Mouse (Mus musculus) kidney, adult 2 months (tissue): ENCODE measurements at regions not wholly inside any gene's neighbourhood (a gene's known extent, or its start where the extent isn't known, plus 50 kb on each side); places are given as distances from the start of the nearest gene placed in this dataset.

Experiments
- DNase-seq: peaks from one replicate; pipeline ENCODE4 v3.0.0; 2021
- H3K27ac ChIP-seq: fragments of 200-500 bp; 2 replicates; pipeline ENCODE4 v1.5.1; 2012; ENCODE audit warnings: low read depth, low read length, control low read depth, inconsistent platforms; ENCODE audit not compliant: insufficient read depth
- H3K27me3 ChIP-seq: fragments of 200-500 bp; replicated peaks from 2 replicates; pipeline ENCODE4 v1.6.1; 2012; ENCODE audit warnings: mild to moderate bottlenecking, moderate library complexity, low read length, inconsistent platforms; ENCODE audit not compliant: control insufficient read depth, insufficient read depth
- H3K36me3 ChIP-seq: fragments of 200-500 bp; 2 replicates; pipeline ENCODE4 v1.6.1; 2012; ENCODE audit warnings: mild to moderate bottlenecking, moderate library complexity, low read length, inconsistent platforms; ENCODE audit not compliant: control insufficient read depth, insufficient read depth
- H3K4me1 ChIP-seq: fragments of 200-500 bp; 2 replicates; pipeline ENCODE4 v1.6.1; 2011; ENCODE audit warnings: low read length; ENCODE audit not compliant: control insufficient read depth, insufficient read depth
- H3K4me3 ChIP-seq: fragments of 200-500 bp; 2 replicates; pipeline ENCODE4 v1.5.1; 2011; ENCODE audit warnings: mild to moderate bottlenecking, low read depth, low read length, control low read depth; ENCODE audit not compliant: insufficient read depth
- CTCF ChIP-seq: fragments of 200-500 bp; conservative IDR thresholded peaks from 2 replicates; pipeline ENCODE4 v1.5.1; 2011; ENCODE audit warnings: low read depth, mild to moderate bottlenecking, control low read depth, low read length, moderate library complexity, mixed read lengths; ENCODE audit not compliant: insufficient read depth, insufficient read length
- POLR2A ChIP-seq: fragments of 200-500 bp; IDR thresholded peaks from one replicate; pipeline ENCODE4 v1.6.1; 2011; ENCODE audit warnings: low read depth, low read length, control low read depth
- WGBS: fragments of 180-500 bp; shearing (Covaris S2); methylation state at CpG from one replicate; pipeline ENCODE4 v1.1.7; 2018; 5-methylcytosine and 5-hydroxymethylcytosine counted together

DNA sequence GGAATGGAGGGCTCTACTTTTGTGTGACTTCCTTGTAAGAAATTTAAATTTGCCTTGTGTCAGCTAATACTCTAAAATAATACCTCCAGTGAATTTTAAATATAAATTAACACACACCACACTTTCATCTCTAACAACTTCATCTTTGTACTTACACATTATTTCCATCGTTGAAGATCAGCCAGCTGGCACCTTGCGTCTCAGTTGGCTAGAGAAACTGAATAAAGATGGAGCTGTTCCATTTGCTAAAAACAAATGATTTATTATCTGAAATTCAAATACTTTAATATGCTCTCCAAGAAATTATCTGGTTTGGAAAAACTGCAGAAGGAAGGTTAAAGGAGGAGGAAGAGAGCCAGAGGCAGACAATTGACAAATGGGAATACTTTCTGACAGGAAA is 122.0 kb upstream of the Gm11096 start:
- Histone ChIP-seq H3K4me1 (no peaks in the 10 kb centered on the region), H3K27me3 (no peaks in the 10 kb centered on the region), H3K27ac (no peak overlapping the region), H3K36me3 (no peaks in the 10 kb centered on the region), H3K4me3 (no peak overlapping the region)
- TF ChIP-seq CTCF, result no peak
- TF ChIP-seq POLR2A, result no peak
- no peak for DNase-seq
- 74% methylated on average over 2 of the region's 2 CpGs for WGBS

DNA sequence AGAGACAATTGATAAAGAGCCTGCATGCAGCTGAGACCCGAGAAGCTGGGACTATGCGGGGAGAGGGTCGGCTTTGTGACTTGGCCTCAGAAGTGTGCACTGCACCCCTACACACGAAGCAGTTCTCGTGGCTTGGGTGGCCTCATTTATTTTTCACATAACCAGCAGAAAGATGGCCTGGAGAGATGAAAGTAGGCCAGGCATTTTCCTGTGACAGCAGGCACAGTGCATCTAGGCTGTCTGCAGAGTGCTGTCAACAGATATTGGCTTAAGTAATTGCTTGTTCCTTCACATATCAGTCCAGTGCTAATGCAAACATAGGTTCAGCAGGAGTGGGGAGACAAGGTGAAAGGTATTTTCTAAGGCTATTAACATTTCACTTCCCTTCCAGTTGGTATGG is 124.9 kb upstream of the Gm11096 start:
- H3K4me1 ChIP-seq, result no peaks in the 10 kb centered on the region
- WGBS, result 81% methylated on average over 5 of the region's 5 CpGs
- no peak for DNase-seq
- H3K27ac ChIP-seq, result no peak overlapping the region
- no peaks in the 10 kb centered on the region for H3K36me3 ChIP-seq
- no peak for TF ChIP-seq CTCF
- TF ChIP-seq POLR2A, result no peak
- H3K27me3 ChIP-seq, result no peaks in the 10 kb centered on the region
- no peak overlapping the region for H3K4me3 ChIP-seq

DNA sequence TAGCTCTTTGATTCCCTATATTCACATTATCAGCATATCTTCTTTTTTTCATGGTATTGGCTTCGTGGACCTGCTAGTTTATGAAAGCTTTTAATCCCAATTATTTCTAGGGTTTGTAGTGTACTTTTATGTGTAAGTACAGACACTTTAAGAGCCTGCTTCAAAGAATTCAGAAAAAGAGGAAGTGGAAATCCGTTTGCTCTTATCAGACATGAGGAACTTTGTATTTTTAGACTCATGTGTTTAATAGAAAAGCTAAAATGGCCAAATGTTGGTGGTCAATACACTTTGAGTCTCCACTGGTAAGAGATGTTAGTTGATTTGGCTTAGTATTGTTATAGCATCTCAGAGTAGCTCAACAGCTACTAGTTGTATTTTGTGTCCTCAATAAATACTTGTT is 135.7 kb upstream of the Gm11096 start:
- no peaks in the 10 kb centered on the region for H3K36me3 ChIP-seq
- H3K4me1 ChIP-seq, result no peaks in the 10 kb centered on the region
- 72% methylated on average over 2 of the region's 2 CpGs for WGBS
- TF ChIP-seq POLR2A (no peak), CTCF (no peak)
- H3K27me3 ChIP-seq, result no peaks in the 10 kb centered on the region
- H3K4me3 ChIP-seq, result no peak overlapping the region
- DNase-seq, result no peak
- no peak overlapping the region for H3K27ac ChIP-seq

DNA sequence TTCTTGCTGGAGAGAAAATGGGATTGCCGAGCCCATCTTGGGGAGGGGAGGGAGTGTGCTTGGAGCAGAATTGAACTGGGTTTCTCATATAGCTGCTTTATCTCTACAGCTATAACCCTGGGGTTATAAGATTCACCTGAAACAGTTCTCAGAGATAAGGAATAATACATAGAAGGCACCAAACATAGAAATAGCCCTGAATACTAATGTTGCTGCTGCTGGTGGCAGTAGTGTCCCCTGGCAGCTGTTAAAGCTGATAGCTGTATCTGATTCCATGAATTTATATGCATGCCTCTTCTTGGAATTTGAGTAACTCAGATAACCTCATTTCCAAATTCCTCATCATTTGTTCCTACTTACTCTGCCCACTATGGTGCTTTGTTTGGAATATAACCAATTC is 137.0 kb upstream of the Gm11096 start:
- H3K4me3 ChIP-seq, result no peak overlapping the region
- H3K4me1 ChIP-seq, result no peaks in the 10 kb centered on the region
- no peaks in the 10 kb centered on the region for H3K36me3 ChIP-seq
- WGBS, result 82% methylated on average over 1 of the region's 1 CpGs
- no peak for DNase-seq
- H3K27me3 ChIP-seq, result no peaks in the 10 kb centered on the region
- H3K27ac ChIP-seq, result no peak overlapping the region
- TF ChIP-seq CTCF (no peak), POLR2A (no peak)

DNA sequence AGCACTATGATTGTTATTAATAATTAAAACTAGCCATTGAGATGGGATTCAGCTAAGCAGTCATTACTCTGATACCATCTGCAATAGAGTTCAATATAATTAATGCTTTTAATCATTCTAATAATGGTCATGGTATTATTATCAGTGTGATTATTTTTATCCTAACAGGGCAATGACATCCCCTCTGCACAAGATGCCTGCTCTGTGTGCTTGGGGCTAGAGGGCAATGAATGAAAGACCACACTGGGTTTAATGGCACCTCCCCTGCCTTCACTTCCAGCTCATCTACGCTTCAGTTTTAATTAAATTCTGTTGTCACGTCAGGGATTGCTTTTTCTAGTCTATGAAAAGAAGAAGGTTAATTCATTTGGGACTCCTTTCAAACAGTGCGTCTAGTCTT is 139.1 kb upstream of the Gm11096 start:
- H3K27me3 ChIP-seq, result no peaks in the 10 kb centered on the region
- H3K36me3 ChIP-seq, result no peaks in the 10 kb centered on the region
- no peak overlapping the region for H3K4me3 ChIP-seq
- 81% methylated on average over 3 of the region's 3 CpGs for WGBS
- no peak overlapping the region for H3K27ac ChIP-seq
- no peak for DNase-seq
- TF ChIP-seq POLR2A (no peak), CTCF (no peak)
- no peaks in the 10 kb centered on the region for H3K4me1 ChIP-seq

DNA sequence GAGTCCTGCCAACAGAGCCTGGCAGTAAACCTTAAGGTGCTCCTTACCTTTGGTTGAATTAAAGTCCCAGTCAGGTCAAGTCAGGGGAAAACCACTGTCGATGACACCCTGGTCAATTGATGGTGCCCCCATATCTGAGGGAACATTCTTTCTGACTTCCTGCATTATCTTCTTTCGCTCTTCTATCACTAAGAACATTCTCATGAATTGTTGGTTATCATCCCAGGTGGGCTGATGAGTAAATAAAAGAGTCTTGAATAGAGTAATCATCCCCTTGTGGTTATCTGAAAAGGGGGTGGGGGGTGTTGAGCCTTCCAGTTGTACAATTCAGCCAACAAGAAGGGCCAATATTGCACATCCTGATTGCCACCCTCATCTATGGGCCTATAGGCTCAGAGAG is 149.7 kb upstream of the Gm11096 start:
- no peaks in the 10 kb centered on the region for H3K27me3 ChIP-seq
- no peak overlapping the region for H3K27ac ChIP-seq
- no peak overlapping the region for H3K4me3 ChIP-seq
- no peaks in the 10 kb centered on the region for H3K36me3 ChIP-seq
- TF ChIP-seq CTCF (no peak), POLR2A (no peak)
- DNase-seq, result no peak
- WGBS, result 91% methylated on average over 2 of the region's 2 CpGs
- H3K4me1 ChIP-seq, result no peaks in the 10 kb centered on the region

DNA sequence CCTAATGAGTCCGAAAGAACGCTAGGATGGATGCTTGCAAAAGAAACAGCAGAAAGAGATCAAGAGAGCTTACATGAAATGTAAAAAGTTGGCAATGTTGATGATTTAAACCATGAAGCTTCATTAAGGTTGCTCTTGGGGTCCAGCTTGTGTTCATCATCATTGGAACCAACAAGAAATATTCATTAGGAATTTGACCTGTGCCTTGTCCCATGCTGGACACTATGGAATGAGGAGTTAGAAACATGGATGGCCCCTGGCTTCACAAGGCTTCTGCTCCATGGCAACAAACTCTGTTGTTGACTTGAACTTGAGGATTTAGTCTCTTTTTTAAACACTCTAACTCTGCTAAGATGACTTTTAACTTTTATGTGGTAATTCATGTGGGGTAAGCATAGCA is 159.0 kb upstream of the Gm11096 start:
- no peak overlapping the region for H3K27ac ChIP-seq
- peak; percentile 2 for DNase-seq
- 81% methylated on average over 2 of the region's 2 CpGs for WGBS

DNA sequence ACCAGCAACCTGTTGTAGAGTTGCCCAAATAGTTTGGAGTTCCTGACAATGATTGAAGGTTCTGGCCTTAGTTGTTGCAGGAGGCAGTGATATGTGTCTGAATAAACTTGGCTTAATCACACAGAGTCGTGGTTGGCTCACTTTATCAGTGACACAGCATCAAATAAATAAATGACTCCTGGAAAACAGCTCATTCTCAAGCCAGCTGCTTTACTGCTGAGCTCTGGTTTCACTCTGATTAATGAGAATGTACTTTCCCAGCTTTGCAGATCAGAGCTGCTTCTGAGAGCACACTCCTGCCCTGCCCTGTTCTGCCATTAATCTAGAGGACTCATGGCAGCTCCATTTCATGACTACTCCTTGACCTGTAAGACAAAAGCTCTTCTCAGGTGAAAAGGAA is 171.3 kb upstream of the Gm11096 start:
- DNase-seq, result peak; percentile 34
- no peak overlapping the region for H3K4me3 ChIP-seq
- no peaks in the 10 kb centered on the region for H3K27me3 ChIP-seq
- no peaks in the 10 kb centered on the region for H3K36me3 ChIP-seq
- no peaks in the 10 kb centered on the region for H3K4me1 ChIP-seq
- no peak overlapping the region for H3K27ac ChIP-seq
- TF ChIP-seq POLR2A (no peak), CTCF (no peak)
- WGBS, result 8% methylated on average over 1 of the region's 1 CpGs

More for the DNA sequence above, 159.0 kb upstream of the Gm11096 start:
- TF ChIP-seq CTCF, result no peak
- no peaks in the 10 kb centered on the region for H3K4me1 ChIP-seq
- no peaks in the 10 kb centered on the region for H3K36me3 ChIP-seq
- H3K27me3 ChIP-seq, result no peaks in the 10 kb centered on the region; the same call in 1 of the 2 replicates
- H3K4me3 ChIP-seq, result no peak overlapping the region
